Mouse (Mus musculus): ENCODE measurements at regions not wholly inside any gene's neighbourhood (a gene's known extent, or its start where the extent isn't known, plus 50 kb on each side); places are given as distances from the start of the nearest gene placed in this dataset.

DNA sequence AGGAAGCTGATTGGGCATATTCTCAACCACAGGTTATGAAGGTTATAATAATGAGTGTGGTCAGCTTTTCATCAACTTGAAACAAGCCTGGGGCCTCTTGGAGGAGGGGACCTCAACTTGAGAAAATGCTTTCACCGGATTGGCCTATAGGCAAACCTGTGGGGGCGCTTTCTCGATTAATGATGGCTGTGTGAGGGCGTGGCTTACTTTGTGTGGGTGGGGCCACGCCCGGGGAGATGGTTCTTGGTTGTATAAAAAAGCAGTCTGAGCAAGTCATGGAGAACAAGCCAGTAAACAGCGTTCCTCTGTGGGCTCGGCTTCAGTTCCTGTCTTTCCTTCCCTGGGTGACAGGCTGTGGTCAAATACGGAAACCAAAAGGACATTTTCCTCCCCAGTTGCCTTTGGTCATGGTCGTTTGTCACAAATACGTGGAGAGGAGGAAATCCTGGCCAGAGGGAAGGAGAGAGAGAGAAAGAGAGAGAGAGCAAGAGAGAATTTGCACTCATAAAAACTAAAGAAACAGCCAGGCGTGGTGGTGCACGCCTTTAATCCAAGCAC is 163.1 kb downstream of the Ifng start:
- TF ChIP-seq CTCF (IDR thresholded peaks at IDR 0.05; ENCODE audit: low read depth, low read length) (no peak), POLR2A (IDR thresholded peaks at IDR 0.05; ENCODE audit: extremely low read depth, insufficient read depth, low read length) (no peak)

Data from liver, adult 2 months (tissue).